Mouse (Mus musculus) adrenal gland, adult 8-10 months (tissue): ENCODE results near the gene Nxpe3. TPM values are rescaled to one million over a fixed set of nuclear protein-coding genes. Genes with fewer than 3 reads are reported as not detected.

Source experiments
- DNase-seq: peaks from one replicate; pipeline ENCODE4 v3.0.0; 2022
- total RNA-seq, 4 experiments: library from RNA; stranded (reverse); gene quantifications; 2 replicates each; pipeline ENCODE4 v1.2.4; 2022

The Nxpe3 gene
- total RNA-seq, 4 experiments from 2014 or later: 2.0 to 3.4 (median 2.7) TPM

- no peak for DNase-seq
Observed at GRCm38 (mm10) chr16:55809779-55810514, 85.1 kb downstream of the Nxpe3 start.

- no peak for DNase-seq
Observed at GRCm38 (mm10) chr16:55809345-55809744, 85.7 kb downstream of the Nxpe3 start.

- DNase-seq: no peak
Observed at GRCm38 (mm10) chr16:55807505-55807932, 87.6 kb downstream of the Nxpe3 start.

- DNase-seq: no peak
Observed at GRCm38 (mm10) chr16:55804799-55805198, 90.3 kb downstream of the Nxpe3 start.

- no peak for DNase-seq
Observed at GRCm38 (mm10) chr16:55801629-55802028, 93.5 kb downstream of the Nxpe3 start.

GRCm38 (mm10) chr16:55798845-55799244 is 96.2 kb downstream of the Nxpe3 start:
- no peak for DNase-seq

GRCm38 (mm10) chr16:55790326-55790725 is 104.8 kb downstream of the Nxpe3 start:
- no peak for DNase-seq

Other genes with a start within 250 kb of the Nxpe3 start
- gene Nfkbiz, start 56.4 kb downstream of the Nxpe3 start, total RNA-seq: 1 to 10 TPM; 3.4 to 8.0 (median 5.0) TPM
- gene Cep97, start 39.6 kb upstream of the Nxpe3 start, total RNA-seq: 10 to 100 TPM; 10.4 to 15.0 (median 12.8) TPM
- gene Rpl24, start 71.0 kb upstream of the Nxpe3 start, total RNA-seq: 100 to 1,000 TPM; 569 to 683 (median 613) TPM
- 10 to 100 TPM; 21.0 to 22.3 (median 21.6) TPM for gene Zbtb11, start 78.6 kb upstream of the Nxpe3 start, total RNA-seq
- gene Pcnp, start 134.5 kb upstream of the Nxpe3 start, total RNA-seq: 100 to 1,000 TPM; 102 to 138 (median 126) TPM
- gene Trmt10c, start 142.5 kb upstream of the Nxpe3 start, total RNA-seq: 10 to 100 TPM; 16.0 to 19.5 (median 18.7) TPM
- 10 to 100 TPM; 18.0 to 33.3 (median 25.4) TPM for gene Senp7, start 153.1 kb upstream of the Nxpe3 start, total RNA-seq